Mouse (Mus musculus) pancreas, adult 10 weeks (tissue): ENCODE results near the gene Camk2n2. TPM values are rescaled to one million over a fixed set of nuclear protein-coding genes. Genes with fewer than 3 reads are reported as not detected.

Experiments
- polyA plus RNA-seq: library from polyadenylated mRNA; stranded (reverse); fragments of 350-450 nt; fragmentation: Illumina TruSeq; extraction: RNeasy Lipid Tissue Mini Kit (QIAGEN cat#74804); gene quantifications from one replicate; pipeline ENCODE4 v1.2.3, GENCODE M21; 2015; ENCODE audit warnings: low read depth, low replicate concordance; ENCODE audit not compliant: insufficient read depth

Gene Camk2n2
- polyA plus RNA-seq: 3.7 TPM

GRCm38 (mm10) chr16:20621191-20621990 lies at the start of gene Camk2n2:
Gene Camk2n2, minus strand, starts transcription at chr16:20621287.

DNA sequence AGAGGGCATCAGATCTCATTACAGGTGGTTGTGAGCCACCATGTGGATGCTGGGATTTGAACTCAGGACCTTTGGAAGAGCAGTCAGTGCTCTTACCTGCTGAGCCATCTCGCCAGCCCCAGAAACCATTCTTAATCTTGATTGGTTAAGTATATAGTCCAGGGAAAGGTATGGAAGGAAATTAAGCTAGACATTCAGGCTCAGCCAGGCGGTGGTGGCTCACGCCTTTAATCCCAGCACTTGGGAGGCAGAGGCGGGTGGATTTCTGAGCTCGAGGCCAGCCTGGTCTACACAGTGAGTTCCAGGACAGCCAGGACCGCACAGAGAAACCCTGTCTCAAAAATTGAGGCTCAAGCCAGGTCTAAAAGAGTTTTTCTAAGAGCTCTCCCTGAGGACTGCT lies 46.9 kb upstream of the Camk2n2 start, which contains the start of gene Eif4g1:
Eif4g1 (plus strand) TSS at position 301 of the 400 bp plus-strand sequence.

DNA sequence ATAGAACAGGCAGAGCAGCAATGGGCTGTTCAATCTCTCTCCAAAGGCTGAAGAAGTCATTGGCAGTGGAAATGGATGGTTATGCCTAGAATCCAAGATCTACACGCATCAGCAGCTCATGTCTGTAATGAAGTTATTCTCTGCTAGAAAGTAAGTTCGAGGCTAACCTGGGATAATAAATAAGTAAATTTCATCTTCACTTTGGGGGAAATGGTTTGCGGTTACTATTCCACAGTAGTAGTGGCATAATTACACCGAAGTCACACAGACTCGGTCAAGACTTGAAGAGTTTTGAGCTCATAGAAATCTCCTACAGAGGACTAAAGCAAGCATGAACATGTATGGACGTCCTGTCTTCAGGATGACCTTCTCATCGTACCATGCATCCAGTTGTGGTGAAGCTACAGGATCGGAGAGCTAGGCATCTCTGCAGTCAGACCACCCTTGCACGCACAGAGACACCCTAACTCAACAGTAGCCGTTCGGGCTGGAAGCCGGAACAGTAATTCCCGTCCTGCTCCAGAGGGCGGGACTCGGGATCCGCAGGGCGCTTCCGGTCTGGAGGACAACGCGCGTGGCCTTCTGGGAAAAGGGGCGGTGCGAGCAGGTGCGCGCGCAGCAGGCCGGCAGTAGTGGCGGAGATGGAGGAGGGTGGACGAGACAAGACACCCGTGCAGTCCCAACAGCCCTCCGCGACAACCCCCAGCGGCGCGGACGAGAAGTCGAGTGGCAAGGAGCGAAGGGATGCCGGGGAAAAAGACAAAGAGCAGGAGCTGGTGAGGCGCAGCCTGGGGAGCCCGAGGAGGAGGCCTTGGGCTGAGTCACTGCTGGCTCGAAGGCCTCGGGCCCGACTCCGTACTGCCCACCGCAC lies 30.2 kb upstream of the Camk2n2 start, which contains the start of gene Psmd2:
Psmd2 (plus strand) TSS at position 577 of the 871 bp plus-strand sequence.

DNA sequence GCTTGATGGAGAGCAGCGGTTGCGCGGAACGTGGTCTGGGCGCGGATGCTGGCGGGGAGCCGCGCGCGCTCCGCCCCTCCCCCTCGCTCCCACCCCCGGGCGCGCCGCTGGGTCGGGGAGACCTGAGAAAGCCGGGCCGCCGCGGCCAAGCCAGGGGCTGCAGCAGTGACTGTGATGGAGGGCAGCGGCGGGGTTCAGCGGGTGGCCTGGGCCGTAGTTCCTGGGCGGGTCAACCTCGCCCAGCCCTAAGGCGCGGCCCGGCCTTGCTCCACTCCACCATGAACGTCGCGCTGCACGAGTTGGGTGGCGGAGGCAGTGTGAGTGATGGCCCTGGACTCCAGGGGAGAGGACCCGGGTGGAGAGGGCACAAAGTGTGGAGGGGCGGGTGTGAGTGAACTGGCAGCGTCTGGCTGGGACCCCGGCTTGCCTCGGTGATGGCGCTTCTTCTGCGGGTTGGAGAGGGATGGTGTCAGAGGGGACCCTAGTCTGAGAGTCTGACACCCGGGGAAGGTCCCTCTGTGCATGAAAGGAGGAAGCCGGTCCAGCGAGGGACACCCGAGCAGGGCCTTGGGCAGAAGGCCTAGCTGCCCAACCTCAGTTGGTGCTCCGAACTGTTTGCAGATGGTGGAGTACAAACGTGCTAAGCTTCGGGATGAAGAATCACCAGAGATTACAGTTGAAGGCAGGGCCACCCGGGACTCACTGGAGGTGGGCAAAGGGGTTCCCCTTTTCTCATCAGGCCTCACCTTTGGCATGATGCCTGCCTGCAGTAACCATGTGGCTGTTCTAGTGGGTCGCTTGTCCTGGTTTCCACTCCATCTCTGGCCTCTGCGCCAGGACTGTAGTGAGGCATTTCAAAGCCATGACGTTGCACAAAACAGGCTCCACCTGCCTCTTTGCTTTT lies 8.9 kb upstream of the Camk2n2 start, which contains the start of gene Ece2:
Ece2 (plus strand) TSS at position 98 of the 904 bp plus-strand sequence.

DNA sequence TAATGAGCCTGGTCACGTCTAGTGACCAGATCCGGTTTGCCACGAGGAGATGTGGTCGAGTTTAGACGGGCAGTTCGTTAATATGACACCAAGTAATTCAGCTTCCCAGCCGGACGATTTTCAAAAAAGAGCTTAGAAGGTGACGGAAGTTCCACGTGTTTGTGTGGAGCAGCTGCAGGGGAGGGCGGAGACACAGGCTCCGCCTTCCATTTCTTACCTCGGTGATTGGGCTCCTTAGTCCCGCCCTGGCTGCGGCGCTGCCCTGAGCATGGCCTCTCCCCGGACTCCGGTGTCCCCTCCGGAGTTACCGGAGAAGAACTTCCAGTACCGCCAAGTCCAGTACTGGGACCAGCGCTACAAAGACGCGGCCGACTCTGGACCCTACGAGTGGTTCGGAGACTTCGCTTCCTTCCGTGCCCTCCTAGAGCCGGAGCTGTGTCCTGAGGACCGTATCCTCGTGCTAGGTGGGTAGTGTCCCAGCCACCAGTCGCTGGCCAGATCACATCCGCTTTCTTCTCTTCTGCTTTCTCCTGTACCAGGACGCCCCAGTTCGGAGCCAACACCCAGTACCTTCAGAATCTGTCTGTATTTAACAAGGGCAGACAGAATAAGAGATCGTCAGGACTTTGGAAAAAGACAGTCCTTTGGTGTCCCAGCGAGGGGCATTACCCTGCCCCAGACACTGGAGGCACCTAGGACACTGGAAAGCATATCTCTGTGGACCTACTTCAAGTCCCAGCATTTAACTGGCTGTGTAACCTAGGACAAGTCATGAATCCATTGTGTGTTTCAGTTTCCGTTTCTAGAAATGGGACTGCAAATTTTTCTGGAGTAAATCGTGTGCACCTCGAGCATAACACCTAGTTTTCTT lies 9.5 kb downstream of the Camk2n2 start, which contains the start of the genes Eef1akmt4, Gm49333 and Alg3:
Eef1akmt4 (plus strand) TSS at position 237 of the 871 bp plus-strand sequence.
Gm49333 (plus strand) TSS at position 254 of the 871 bp plus-strand sequence.
Alg3 (minus strand) TSS at position 379 of the 871 bp plus-strand sequence.

GRCm38 (mm10) chr16:20589366-20589938 lies 31.6 kb downstream of the Camk2n2 start, which contains the start of gene Vwa5b2:
Gene Vwa5b2, plus strand, starts transcription at chr16:20589471.

Other genes starting within 250 kb of the Camk2n2 start
- 20.6 TPM for gene Abcc5, start 194.9 kb downstream of the Camk2n2 start, polyA plus RNA-seq
- gene Eif2b5, start 122.5 kb downstream of the Camk2n2 start, polyA plus RNA-seq: 21.2 TPM
- 14.7 TPM for gene Dvl3, start 104.3 kb downstream of the Camk2n2 start, polyA plus RNA-seq
- gene Ap2m1, start 85.8 kb downstream of the Camk2n2 start, polyA plus RNA-seq: 57.8 TPM
- gene Abcf3, start 72.7 kb downstream of the Camk2n2 start, polyA plus RNA-seq: 25.1 TPM
- 12.7 TPM for gene Vwa5b2, start 31.8 kb downstream of the Camk2n2 start, polyA plus RNA-seq
- gene Eef1akmt4, start 9.7 kb downstream of the Camk2n2 start, polyA plus RNA-seq: 4.9 TPM
- not detected for gene Gm49333, start 9.7 kb downstream of the Camk2n2 start, polyA plus RNA-seq
- 9.1 TPM for gene Alg3, start 9.6 kb downstream of the Camk2n2 start, polyA plus RNA-seq
- 0.79 TPM for gene Ece2, start 8.5 kb upstream of the Camk2n2 start, polyA plus RNA-seq
- 33.6 TPM for gene Psmd2, start 30.4 kb upstream of the Camk2n2 start, polyA plus RNA-seq
- gene Eif4g1, start 47.0 kb upstream of the Camk2n2 start, polyA plus RNA-seq: 81.8 TPM
- 3.5 TPM for gene Fam131a, start 72.0 kb upstream of the Camk2n2 start, polyA plus RNA-seq
- 9.7 TPM for gene Polr2h, start 96.4 kb upstream of the Camk2n2 start, polyA plus RNA-seq
- gene Clcn2, start 96.5 kb upstream of the Camk2n2 start, polyA plus RNA-seq: 4.5 TPM
- 1.8 TPM for gene Chrd, start 111.8 kb upstream of the Camk2n2 start, polyA plus RNA-seq
- not detected for gene Thpo, start 113.2 kb upstream of the Camk2n2 start, polyA plus RNA-seq